Mouse (Mus musculus): Measurements from ENCODE around the gene Tuba1b.
"Not testable (repeated sequence)": the region's sequence is repeated elsewhere in the genome, so short reads cannot be mapped to it uniquely, and the experiment has no call there.

Gene Tuba1b

GRCm38 (mm10) chr15:98934217-98934839 is at the start of gene Tuba1b:
TSS of gene Tuba1b (minus strand) at chr15:98934565.
- DNase-seq (ENCODE audit: low spot score) = peak; percentile 87

GRCm38 (mm10) chr15:98983431-98984081 is 49.2 kb upstream of the Tuba1b start:
- no peak for DNase-seq (ENCODE audit: low spot score)

DNA sequence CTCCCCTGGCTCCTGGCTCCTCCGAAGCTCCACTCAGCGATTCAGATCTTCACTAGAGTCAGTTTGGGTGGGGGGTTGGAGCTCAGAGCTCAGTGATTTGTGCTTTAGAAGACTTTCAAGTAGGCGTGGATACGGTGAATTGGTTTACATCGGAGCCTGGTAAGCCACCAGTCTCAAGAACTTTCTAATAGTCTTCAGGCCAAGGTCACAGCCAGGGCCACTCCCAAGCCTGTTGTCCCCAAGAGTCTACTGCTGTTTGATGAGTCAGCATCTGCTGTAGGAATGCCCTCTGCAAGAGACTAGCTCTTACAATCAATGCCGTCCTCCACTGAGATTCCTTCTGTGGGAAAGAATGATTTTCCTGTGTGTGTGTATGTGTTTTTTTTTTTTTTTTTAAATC is 47.7 kb upstream of the Tuba1b start:
- no peak for DNase-seq (ENCODE audit: low spot score)

DNA sequence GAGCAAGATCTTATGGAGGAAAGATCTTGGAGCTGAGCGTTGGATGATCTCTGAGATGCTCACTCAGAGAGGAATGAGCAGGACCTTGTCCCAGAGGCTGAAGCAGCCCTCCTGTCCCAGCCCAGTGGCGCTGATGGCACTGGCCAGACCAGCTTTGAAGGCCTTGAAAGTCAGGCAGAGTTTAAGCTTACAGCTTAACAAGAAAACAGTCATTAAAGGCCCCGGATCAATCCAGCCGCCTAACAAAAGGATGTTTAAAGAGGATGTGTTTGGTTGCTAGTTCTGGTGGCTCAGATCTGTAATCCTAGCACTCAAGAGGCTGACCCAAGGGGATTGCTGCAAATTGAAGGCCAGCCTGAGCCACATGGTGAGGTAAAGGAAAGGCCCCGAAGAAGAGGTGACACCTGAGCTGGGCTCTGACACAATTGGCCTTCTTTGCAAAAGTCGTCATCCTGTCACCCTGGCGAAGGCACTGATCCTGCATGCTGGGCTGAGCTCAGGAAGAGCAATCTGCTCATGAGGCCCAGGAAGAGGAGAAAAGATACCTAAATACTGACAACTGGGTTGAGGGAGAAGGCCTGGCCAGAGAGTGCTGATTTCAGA is 45.7 kb upstream of the Tuba1b start:
- DNase-seq (ENCODE audit: low spot score) = no peak

GRCm38 (mm10) chr15:98978409-98979172 is 44.2 kb upstream of the Tuba1b start:
- DNase-seq (ENCODE audit: low spot score) = no peak

DNA sequence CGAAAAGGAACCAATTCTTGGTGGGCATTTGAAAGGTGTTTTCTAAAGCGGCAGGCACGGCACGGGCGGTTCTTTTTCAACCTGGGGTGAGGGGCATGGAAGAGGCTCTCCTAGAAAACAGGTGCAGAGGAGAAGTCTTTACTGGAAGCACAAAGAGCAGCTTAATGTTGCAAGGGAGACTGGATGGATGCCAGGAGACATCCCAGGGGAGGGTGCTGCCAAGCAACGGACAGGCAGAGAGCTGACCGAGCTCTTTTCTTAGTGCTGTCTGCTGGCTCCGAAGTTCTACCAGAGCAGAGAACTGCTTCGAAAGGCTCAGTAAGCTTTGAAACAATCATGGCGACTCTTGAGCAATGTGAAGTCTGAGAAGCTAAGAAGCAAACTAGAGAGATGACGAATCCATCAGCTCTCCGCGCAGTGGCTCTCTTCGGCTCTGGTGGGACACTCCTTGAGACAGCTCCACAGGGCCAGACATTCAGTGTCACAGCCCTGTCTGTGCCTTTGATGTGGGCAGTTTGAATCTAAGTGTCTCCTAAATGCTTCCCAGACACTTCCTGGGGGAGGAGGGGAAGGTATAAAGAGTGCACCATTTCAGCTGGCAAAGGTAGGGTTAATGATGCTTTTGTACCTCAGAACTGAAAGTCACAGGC is 43.5 kb upstream of the Tuba1b start:
- peak; percentile 54 for DNase-seq (ENCODE audit: low spot score)

DNA sequence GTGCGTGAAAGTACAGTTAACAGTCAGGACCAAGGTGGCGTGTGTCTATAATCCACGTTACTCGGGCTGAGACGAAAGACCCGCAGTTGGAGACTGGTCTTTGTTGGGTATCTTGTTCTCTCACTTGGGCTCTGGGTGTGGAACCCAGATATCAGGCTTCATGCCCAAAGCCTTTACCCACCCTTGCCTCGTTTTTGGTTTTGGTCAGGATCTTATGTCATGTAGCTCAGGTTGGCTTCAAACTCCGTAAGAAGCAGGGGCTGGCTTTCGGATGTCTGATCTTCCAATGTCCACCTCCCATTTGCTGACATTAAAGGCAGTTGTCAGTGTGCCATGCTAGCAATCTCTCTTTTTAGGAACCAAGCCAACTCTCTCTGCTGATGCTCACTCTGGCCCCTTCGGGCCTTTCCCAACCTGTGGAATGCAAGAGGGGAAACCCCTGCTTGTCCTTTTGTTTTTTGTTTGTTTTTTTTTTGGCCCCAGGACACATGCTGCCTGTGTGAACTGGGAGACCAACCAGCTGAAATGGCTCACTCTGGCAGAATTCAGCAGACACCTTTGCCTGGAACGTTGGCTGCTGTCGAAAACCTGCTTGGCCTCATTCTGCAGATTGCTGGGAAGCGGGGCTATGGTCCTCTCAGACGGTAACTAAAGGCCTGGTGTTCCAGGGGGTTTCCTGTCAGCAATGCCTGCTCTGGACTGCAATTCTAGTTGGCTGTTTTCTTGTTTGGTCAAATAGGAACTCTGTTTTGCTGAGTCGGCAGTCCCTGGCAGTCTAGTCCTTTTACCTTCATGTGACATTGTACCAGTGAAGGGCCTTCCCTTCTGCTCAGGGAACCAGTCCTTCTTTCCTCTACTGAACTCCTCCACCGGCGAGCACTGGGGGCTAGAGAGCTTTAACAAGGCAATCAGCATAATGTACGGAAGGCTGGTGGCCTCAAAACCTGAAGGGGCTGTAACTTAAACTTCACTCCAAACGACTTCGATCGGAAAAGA is 42.7 kb upstream of the Tuba1b start:
- DNase-seq (ENCODE audit: low spot score) = no peak

- DNase-seq (ENCODE audit: low spot score) = no peak
Observed at GRCm38 (mm10) chr15:98973015-98973614, 38.8 kb upstream of the Tuba1b start.

DNA sequence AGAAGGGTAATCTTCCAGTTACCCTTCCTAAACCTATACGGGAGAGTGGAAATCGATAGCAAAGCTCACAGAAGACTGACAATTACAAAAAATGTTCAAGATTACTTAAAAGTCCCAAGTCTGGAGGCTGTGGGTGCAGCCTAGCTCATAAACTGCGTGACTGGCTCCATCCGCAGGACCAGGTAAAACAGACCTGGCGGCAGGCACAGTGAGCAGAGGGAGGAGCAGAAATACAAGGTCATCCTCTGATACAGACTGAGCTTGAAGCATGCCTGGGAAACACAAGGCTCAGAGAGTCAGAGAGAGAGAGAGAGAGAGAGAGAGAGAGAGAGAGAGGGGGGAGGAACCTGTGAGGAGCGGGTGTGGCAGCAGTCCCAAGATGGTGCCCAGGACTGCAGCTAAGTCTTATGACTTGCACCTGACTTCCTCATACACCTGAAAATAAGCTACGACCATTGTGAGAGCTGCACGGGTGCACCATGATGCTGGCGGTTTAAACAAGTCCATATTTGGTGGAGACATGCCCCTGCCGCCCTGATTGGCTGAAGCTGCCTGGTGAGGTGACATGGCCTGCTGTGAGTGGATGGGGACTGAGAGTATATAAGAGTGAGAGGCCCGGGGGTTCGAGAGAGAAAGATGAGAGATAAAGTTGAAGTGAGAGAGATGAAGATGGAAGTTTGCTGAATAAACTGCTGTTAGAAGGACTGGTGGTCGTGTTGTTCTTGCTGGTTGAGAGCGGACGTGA is 37.4 kb upstream of the Tuba1b start:
- DNase-seq (ENCODE audit: low spot score) = not testable (repeated sequence)

DNA sequence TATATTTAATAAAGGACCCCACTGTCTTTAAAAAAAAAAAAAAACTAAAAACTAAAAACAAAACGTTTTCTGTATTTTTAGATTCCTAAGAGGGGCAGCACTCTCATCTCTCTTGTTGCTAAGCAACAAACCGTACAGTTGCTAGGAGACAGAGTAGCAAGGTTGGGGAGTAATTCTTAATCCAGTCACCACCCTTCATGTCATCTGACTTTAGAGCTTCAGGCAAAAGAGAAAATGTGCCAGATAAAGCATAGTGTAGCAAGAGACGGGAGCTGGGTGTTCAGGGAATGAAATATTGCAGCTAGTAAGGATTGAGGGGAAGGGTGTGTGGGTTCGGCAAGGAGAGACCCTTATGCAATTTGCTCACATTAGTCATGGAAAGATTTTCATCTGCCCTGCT is 36.7 kb upstream of the Tuba1b start:
- DNase-seq (ENCODE audit: low spot score) = no peak

DNA sequence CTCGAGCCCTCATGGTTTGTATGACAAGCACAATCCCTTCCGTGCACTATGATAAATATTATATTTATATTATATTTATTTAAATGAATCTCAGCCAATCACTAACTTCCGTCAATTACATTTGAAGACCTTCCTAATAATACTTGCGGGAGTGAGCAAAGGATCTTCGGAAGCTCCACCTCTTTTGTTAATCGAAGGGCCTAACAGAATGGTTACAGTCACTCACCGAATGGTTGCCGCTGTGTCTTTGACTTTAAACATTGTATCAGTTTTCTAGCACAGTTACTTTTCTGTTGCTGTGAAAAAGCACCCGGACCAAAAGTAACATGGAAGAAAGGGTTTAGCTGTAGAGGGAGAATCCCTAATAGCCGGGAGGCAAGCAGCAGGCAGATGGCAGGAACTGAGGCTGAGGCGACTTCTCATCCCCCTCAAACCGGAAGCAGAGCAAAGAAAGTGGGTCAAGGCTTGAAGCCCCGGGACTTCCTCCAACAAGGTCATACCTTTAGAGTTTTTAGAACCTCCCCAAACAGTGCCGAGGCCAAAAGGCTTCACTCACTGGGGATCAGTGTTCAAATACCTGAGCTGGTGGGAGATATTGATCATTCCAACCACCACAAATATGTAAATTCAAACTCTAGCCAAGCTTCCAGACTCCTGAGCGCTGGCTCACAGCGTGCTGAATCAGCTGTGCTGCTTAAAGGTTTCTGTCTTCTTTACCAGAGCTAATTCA is 35.2 kb upstream of the Tuba1b start:
- DNase-seq (ENCODE audit: low spot score) = no peak

DNA sequence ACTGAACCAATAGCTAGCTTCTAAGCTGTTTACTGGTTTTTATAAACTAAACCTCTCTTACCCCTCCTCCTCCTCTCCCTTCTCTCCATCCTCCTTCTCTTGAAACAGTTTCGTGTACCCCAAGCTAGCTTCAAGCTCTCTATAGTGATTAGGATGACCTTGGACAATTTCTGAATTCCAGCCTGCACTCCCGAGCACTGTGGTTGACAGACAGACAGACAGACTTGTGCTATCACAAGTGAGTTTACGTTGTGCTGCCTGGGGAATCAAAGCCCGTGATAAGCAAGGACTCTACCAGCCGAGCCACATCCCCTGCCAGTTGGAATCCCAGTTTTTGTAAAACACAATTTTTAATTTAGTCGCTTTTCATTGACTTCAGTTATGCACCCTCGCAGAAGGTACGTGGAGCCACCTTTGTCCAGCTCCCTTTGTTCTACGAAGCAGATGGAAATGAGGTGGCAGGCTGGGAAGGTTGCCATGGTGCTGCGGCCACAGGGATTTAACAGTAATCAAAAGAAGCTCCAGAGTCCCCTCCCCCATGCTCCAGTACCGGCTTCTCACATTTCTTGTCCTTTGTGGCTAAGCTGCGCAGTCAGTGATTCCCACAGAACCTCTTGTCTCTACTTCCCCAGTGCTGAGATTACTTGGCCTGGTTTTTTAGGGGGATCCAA is 34.5 kb upstream of the Tuba1b start:
- DNase-seq (ENCODE audit: low spot score) = no peak

- no peak for DNase-seq (ENCODE audit: low spot score)
Observed at GRCm38 (mm10) chr15:98959531-98959930, 25.2 kb upstream of the Tuba1b start.

DNA sequence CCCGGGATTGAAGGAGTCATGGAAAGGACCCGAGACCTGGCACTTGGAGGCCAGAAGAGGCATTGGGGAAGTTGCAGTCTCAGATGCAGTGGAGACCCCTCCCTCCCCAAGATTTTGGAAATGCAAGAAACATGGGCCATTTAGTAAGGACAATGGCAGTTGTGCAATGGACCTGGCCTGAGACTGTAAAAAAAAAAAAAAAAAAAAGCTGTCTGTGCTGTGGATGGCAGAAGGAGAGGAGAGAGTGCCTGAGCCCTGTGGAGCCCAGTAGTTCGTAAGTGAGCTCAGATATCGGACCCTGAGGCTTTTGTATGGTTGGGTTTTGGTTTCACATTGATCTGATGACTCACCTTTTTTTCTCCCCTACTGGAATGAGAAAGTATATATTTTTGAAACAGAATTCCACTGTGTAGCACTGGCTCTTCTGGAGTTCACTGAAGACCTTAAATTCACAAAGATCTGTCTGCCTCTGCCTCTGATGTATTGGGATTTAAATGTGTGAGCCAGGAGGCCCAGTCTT is 24.6 kb upstream of the Tuba1b start:
- DNase-seq (ENCODE audit: low spot score) = no peak

GRCm38 (mm10) chr15:98957475-98957874 is 23.1 kb upstream of the Tuba1b start:
- no peak for DNase-seq (ENCODE audit: low spot score)

GRCm38 (mm10) chr15:98956000-98956399 is 21.6 kb upstream of the Tuba1b start:
- no peak for DNase-seq (ENCODE audit: low spot score)

GRCm38 (mm10) chr15:98955324-98955723 is 21.0 kb upstream of the Tuba1b start:
- DNase-seq (ENCODE audit: low spot score) = no peak

All from urinary bladder, postnatal 25 days (tissue).